Mouse (Mus musculus) liver, embryonic 11.5 days (tissue): ENCODE results near the gene Wfdc5. TPM values are rescaled to one million over a fixed set of nuclear protein-coding genes. Genes with fewer than 3 reads are reported as not detected.

Experiments used
- ATAC-seq: fragments of 200-750 bp; cut with Nextera tagmentation; replicated peaks from 2 replicates; pipeline ENCODE4 v1.8.0; 2017; ENCODE audit warnings: moderate number of reproducible peaks, mild to moderate bottlenecking, moderate TSS enrichment, moderate library complexity; ENCODE audit not compliant: low FRiP score
- DNase-seq: peaks from one replicate; pipeline ENCODE4 v3.0.0-alpha.2; 2017; ENCODE audit warnings: low spot score
- H3K27ac ChIP-seq: fragments of 300-500 bp; sonication (generic); 2 replicates; pipeline ENCODE4 v1.5.1; 2014; ENCODE audit warnings: mild to moderate bottlenecking, low read depth, low read length, control low read depth
- H3K27me3 ChIP-seq: fragments of 300-500 bp; sonication (generic); replicated peaks from 2 replicates; pipeline ENCODE4 v1.6.1; 2014; ENCODE audit warnings: low read length, mixed read lengths; ENCODE audit not compliant: control insufficient read depth, insufficient read depth
- H3K36me3 ChIP-seq: fragments of 300-500 bp; sonication (generic); 2 replicates; pipeline ENCODE4 v1.6.1; 2014; ENCODE audit warnings: mild to moderate bottlenecking, low read length, moderate library complexity, mixed read lengths; ENCODE audit not compliant: control insufficient read depth, insufficient read depth
- H3K4me1 ChIP-seq: fragments of 300-500 bp; sonication (generic); replicated peaks from 2 replicates; pipeline ENCODE4 v1.6.1; 2014; ENCODE audit warnings: low read length, mixed read lengths; ENCODE audit not compliant: control insufficient read depth, insufficient read depth
- H3K4me2 ChIP-seq: fragments of 300-500 bp; sonication (generic); 2 replicates; pipeline ENCODE4 v1.6.1; 2014; ENCODE audit warnings: mild to moderate bottlenecking, control low read depth, moderate library complexity
- H3K4me3 ChIP-seq: fragments of 300-500 bp; sonication (generic); 2 replicates; pipeline ENCODE4 v1.5.1; 2014; ENCODE audit warnings: low read depth, low read length, control low read depth
- H3K9ac ChIP-seq: fragments of 300-500 bp; sonication (generic); 2 replicates; pipeline ENCODE4 v1.6.1; 2014; ENCODE audit warnings: low read depth, low read length, control low read depth
- H3K9me3 ChIP-seq: fragments of 300-500 bp; sonication (generic); 2 replicates; pipeline ENCODE4 v1.6.1; 2016; ENCODE audit warnings: low read length, inconsistent platforms, mixed read lengths; ENCODE audit not compliant: control insufficient read depth
- WGBS: fragments of 180-500 bp; shearing (Covaris S2); extraction: QIAGEN DNeasy Blood & Tissue Kit; methylation state at CpG from one replicate; pipeline ENCODE4 v1.1.7; 2014; 5-methylcytosine and 5-hydroxymethylcytosine counted together
- polyA plus RNA-seq: library from polyadenylated mRNA; unstranded; fragments of >200 nt; fragmentation: Nextera tagmentation; extraction: Ambion mirVana; gene quantifications from 2 replicates; pipeline ENCODE4 v1.2.1, GENCODE M21; 2014

Wfdc5 gene
- polyA plus RNA-seq, 1 experiment from 2014 or later, result not detected

DNA sequence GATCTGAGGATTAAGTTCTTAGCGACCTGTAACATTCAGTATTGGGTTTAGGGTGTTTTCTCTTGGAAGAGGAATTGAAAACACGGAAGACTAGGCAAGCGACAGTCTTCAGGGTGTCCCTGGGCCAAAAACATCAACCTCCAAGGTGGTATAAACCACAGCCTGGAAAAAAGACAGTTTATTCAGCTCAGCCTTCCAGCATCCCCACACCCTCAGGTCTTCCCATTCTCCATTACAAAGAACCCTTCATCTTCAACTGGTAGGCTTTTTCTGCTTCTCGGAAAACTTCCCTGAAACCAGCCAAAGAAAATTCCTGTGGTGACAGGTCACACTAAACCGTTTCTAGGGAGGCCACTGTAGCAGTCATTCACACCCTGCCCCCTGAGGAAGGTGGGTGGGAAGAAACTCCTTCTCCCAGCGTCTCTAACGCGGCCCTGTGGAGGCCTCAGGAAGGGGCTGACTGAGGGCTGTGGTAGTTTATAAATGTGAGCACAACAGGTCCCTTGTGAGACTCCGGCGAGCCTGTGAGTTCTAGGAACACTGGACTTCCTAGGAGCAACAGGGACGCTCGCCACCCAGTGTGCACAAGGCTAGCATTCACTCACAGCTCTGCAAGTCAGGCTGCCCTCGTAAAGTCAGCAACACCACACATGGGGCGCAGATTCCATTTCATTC, 32.3 kb downstream of the Wfdc5 start:
- H3K9ac ChIP-seq, result no peak overlapping the region
- H3K27me3 ChIP-seq, result no peaks in the 10 kb centered on the region
- DNase-seq (no peak), ATAC-seq (no peak)
- no peak overlapping the region for H3K27ac ChIP-seq
- H3K4me3 ChIP-seq, result no peak overlapping the region
- no peaks in the 10 kb centered on the region for H3K4me1 ChIP-seq
- H3K36me3 ChIP-seq, result peaks cover 16% of the 10 kb centered on the region; the same call in 1 of the 2 replicates
- H3K9me3 ChIP-seq, result no peaks in the 10 kb centered on the region
- 66% methylated on average over 14 of the region's 14 CpGs for WGBS
- H3K4me2 ChIP-seq, result no peak overlapping the region

GRCm38 (mm10) chr2:164146556-164146955, 36.0 kb downstream of the Wfdc5 start:
- ATAC-seq (no peak), DNase-seq (no peak)
- H3K27ac ChIP-seq, result no peak overlapping the region
- H3K36me3 ChIP-seq, result no peaks in the 10 kb centered on the region; the same call in 1 of the 2 replicates
- H3K4me3 ChIP-seq, result no peak overlapping the region
- no peaks in the 10 kb centered on the region for H3K9me3 ChIP-seq
- H3K9ac ChIP-seq, result no peak overlapping the region
- H3K4me1 ChIP-seq, result no peaks in the 10 kb centered on the region
- no peaks in the 10 kb centered on the region for H3K27me3 ChIP-seq
- WGBS, result 93% methylated on average over 12 of the region's 12 CpGs
- H3K4me2 ChIP-seq, result no peak overlapping the region

- no peak for DNase-seq
- no peak overlapping the region for H3K27ac ChIP-seq
Observed at GRCm38 (mm10) chr2:164144541-164144940, 38.0 kb downstream of the Wfdc5 start.

GRCm38 (mm10) chr2:164144025-164144424, 38.5 kb downstream of the Wfdc5 start:
- H3K9me3 ChIP-seq, result no peaks in the 10 kb centered on the region
- WGBS, result 85% methylated on average over 6 of the region's 6 CpGs
- H3K27me3 ChIP-seq, result no peaks in the 10 kb centered on the region
- H3K4me1 ChIP-seq, result no peaks in the 10 kb centered on the region
- DNase-seq (no peak), ATAC-seq (no peak)
- no peak overlapping the region for H3K27ac ChIP-seq
- H3K4me2 ChIP-seq, result no peak overlapping the region
- peaks cover 2% of the 10 kb centered on the region; the same call in 1 of the 2 replicates for H3K36me3 ChIP-seq
- H3K9ac ChIP-seq, result no peak overlapping the region
- H3K4me3 ChIP-seq, result no peak overlapping the region

More at GRCm38 (mm10) chr2:164144541-164144940, 38.0 kb downstream of the Wfdc5 start:
- no peaks in the 10 kb centered on the region for H3K27me3 ChIP-seq
- WGBS, result 86% methylated on average over 10 of the region's 10 CpGs
- H3K9me3 ChIP-seq, result no peaks in the 10 kb centered on the region
- H3K4me2 ChIP-seq, result no peak overlapping the region
- H3K9ac ChIP-seq, result no peak overlapping the region
- H3K36me3 ChIP-seq, result peaks cover 2% of the 10 kb centered on the region; the same call in 1 of the 2 replicates
- H3K4me1 ChIP-seq, result no peaks in the 10 kb centered on the region
- no peak overlapping the region for H3K4me3 ChIP-seq
- no peak for ATAC-seq

- Histone ChIP-seq H3K9me3 (no peaks in the 10 kb centered on the region), H3K4me1 (no peaks in the 10 kb centered on the region), H3K27me3 (no peaks in the 10 kb centered on the region), H3K9ac (no peak overlapping the region), H3K36me3 (0 out of 2 replicates have a peak, but pooled peaks cover 2% of the 10 kb centered on the region), H3K27ac (no peak overlapping the region), H3K4me2 (no peak overlapping the region), H3K4me3 (no peak overlapping the region)
- DNase-seq (no peak), ATAC-seq (no peak)
- WGBS, result 76% methylated on average over 10 of the region's 10 CpGs
Observed at GRCm38 (mm10) chr2:164142021-164142420, 40.5 kb downstream of the Wfdc5 start.

DNA sequence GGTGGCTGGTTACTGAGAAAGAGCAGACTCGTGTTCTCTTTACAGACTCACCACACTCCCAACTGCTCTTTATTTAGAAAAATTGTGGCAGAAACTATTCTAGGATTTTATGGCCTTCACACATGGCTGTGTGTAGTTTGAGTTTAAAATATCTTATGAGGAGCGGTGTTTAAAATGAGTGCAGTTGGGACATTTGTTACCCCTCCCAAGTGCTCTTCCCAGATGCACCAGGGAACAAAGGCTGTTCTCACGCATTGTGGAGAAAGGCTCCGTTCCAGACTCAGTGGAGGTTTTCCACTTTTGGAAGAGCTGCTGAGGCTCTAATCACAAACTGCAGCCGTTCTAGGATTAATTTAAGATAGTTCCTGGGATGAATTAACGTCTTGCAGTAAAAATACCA, 44.8 kb downstream of the Wfdc5 start:
- Histone ChIP-seq H3K4me2 (no peak overlapping the region), H3K9me3 (no peaks in the 10 kb centered on the region), H3K27ac (no peak overlapping the region), H3K4me3 (no peak overlapping the region), H3K27me3 (no peaks in the 10 kb centered on the region), H3K4me1 (no peaks in the 10 kb centered on the region), H3K36me3 (0 out of 2 replicates have a peak, but pooled peaks cover 2% of the 10 kb centered on the region), H3K9ac (no peak overlapping the region)
- DNase-seq, result no peak
- no peak for ATAC-seq
- 77% methylated on average over 6 of the region's 6 CpGs for WGBS

DNA sequence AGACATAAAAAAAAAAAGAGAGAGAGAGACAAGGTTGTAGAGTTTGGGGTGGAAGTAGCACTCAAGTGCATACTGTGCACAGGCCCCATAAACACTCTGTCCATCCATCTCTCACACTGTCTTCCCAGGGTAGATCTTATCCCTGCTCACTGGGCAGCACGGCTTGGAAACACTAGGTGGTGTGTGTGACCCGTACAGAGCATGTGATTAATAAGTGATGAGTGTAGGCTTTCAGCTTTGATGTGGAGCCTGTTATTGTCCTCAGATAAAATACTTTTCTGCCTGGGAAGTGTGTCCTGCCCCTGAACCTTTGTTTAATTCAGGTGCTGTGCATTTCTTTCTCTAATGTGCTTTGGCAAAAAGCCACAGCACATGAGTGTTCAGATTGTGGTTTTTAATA, 46.1 kb downstream of the Wfdc5 start:
- H3K9me3 ChIP-seq, result no peaks in the 10 kb centered on the region
- no peak overlapping the region for H3K9ac ChIP-seq
- no peaks in the 10 kb centered on the region for H3K4me1 ChIP-seq
- 64% methylated on average over 2 of the region's 2 CpGs for WGBS
- no peak overlapping the region for H3K4me2 ChIP-seq
- no peak for DNase-seq
- H3K36me3 ChIP-seq, result 0 out of 2 replicates have a peak, but pooled peaks cover 2% of the 10 kb centered on the region
- no peak for ATAC-seq
- H3K27ac ChIP-seq, result no peak overlapping the region
- H3K27me3 ChIP-seq, result no peaks in the 10 kb centered on the region
- H3K4me3 ChIP-seq, result no peak overlapping the region

- Histone ChIP-seq H3K9ac (no peak overlapping the region), H3K36me3 (peaks cover 4% of the 10 kb centered on the region; the same call in 1 of the 2 replicates), H3K27me3 (no peaks in the 10 kb centered on the region), H3K4me3 (no peak overlapping the region), H3K9me3 (no peaks in the 10 kb centered on the region), H3K27ac (no peak overlapping the region), H3K4me1 (no peaks in the 10 kb centered on the region), H3K4me2 (no peak overlapping the region)
- 69% methylated on average over 1 of the region's 1 CpGs for WGBS
- no peak for DNase-seq
- ATAC-seq, result no peak
Observed at GRCm38 (mm10) chr2:164135367-164135766, 47.2 kb downstream of the Wfdc5 start.

GRCm38 (mm10) chr2:164134563-164134962, 48.0 kb downstream of the Wfdc5 start:
- DNase-seq (no peak), ATAC-seq (no peak)
- WGBS, result 75% methylated on average over 6 of the region's 6 CpGs

More at GRCm38 (mm10) chr2:164134563-164134962, 48.0 kb downstream of the Wfdc5 start:
- no peak overlapping the region for H3K4me2 ChIP-seq
- H3K4me3 ChIP-seq, result no peak overlapping the region
- no peak overlapping the region for H3K27ac ChIP-seq
- no peaks in the 10 kb centered on the region for H3K4me1 ChIP-seq
- no peaks in the 10 kb centered on the region for H3K9me3 ChIP-seq
- H3K27me3 ChIP-seq, result no peaks in the 10 kb centered on the region
- no peak overlapping the region for H3K9ac ChIP-seq
- peaks cover 2% of the 10 kb centered on the region; the same call in 1 of the 2 replicates for H3K36me3 ChIP-seq
